Mouse (Mus musculus) midbrain, embryonic 16.5 days (tissue): ENCODE measurements at regions not wholly inside any gene's neighbourhood (a gene's known extent, or its start where the extent isn't known, plus 50 kb on each side); places are given as distances from the start of the nearest gene placed in this dataset.

Experiments
- ATAC-seq: fragments of 200-750 bp; cut with Nextera tagmentation; 2 replicates; pipeline ENCODE4 v1.8.0; 2017; ENCODE audit warnings: moderate TSS enrichment
- H3K27ac ChIP-seq: fragments of 300-500 bp; sonication (generic); 2 replicates; pipeline ENCODE4 v1.5.1; 2014; ENCODE audit warnings: mild to moderate bottlenecking, low read length, mixed read lengths
- H3K27me3 ChIP-seq: fragments of 300-500 bp; sonication (generic); 2 replicates; pipeline ENCODE4 v1.6.1; 2014; ENCODE audit warnings: low read depth, low read length, mixed read lengths; ENCODE audit not compliant: control insufficient read depth, insufficient read depth
- H3K36me3 ChIP-seq: fragments of 300-500 bp; sonication (generic); 2 replicates; pipeline ENCODE4 v1.6.1; 2014; ENCODE audit warnings: mild to moderate bottlenecking, low read length, moderate library complexity, mixed read lengths; ENCODE audit not compliant: control insufficient read depth, insufficient read depth
- H3K4me1 ChIP-seq: fragments of 300-500 bp; sonication (generic); 2 replicates; pipeline ENCODE4 v1.6.1; 2014; ENCODE audit warnings: mild to moderate bottlenecking, low read length, mixed read lengths; ENCODE audit not compliant: control insufficient read depth, insufficient read depth
- H3K4me2 ChIP-seq: fragments of 300-500 bp; sonication (generic); 2 replicates; pipeline ENCODE4 v1.6.1; 2014; ENCODE audit warnings: mild to moderate bottlenecking, low read length, mixed read lengths
- H3K4me3 ChIP-seq: fragments of 300-500 bp; sonication (generic); 2 replicates; pipeline ENCODE4 v1.5.1; 2014; ENCODE audit warnings: low read depth, mild to moderate bottlenecking, low read length, moderate library complexity, mixed read lengths
- H3K9ac ChIP-seq: fragments of 300-500 bp; sonication (generic); 2 replicates; pipeline ENCODE4 v1.6.1; 2014; ENCODE audit warnings: low read depth, low read length, mixed read lengths
- H3K9me3 ChIP-seq: fragments of 300-500 bp; sonication (generic); replicated peaks from 2 replicates; pipeline ENCODE4 v1.6.1; 2014; ENCODE audit warnings: mild to moderate bottlenecking, low read length, mixed read lengths; ENCODE audit not compliant: control insufficient read depth, poor library complexity, severe bottlenecking
- WGBS: fragments of 180-500 bp; shearing (Covaris S2); extraction: QIAGEN DNeasy Blood & Tissue Kit; methylation state at CpG from one replicate; pipeline ENCODE4 v1.1.7; 2014; 5-methylcytosine and 5-hydroxymethylcytosine counted together

- Histone ChIP-seq H3K4me3 (no peak overlapping the region), H3K36me3 (no peaks in the 10 kb centered on the region), H3K27me3 (no peaks in the 10 kb centered on the region), H3K4me1 (peaks cover 7% of the 10 kb centered on the region), H3K27ac (no peak overlapping the region), H3K9ac (no peak overlapping the region), H3K4me2 (no peak overlapping the region), H3K9me3 (no peaks in the 10 kb centered on the region)
- no peak for ATAC-seq
- 65% methylated on average over 1 of the region's 1 CpGs for WGBS
Measured at GRCm38 (mm10) chr8:35140775-35141174, 624.8 kb upstream of the Gm19410 start.

- WGBS: 23% methylated on average over 8 of the region's 8 CpGs
- H3K27ac ChIP-seq: peak overlapping the region; percentile 18
- peak; percentile 76 for ATAC-seq
Measured at GRCm38 (mm10) chr8:35143018-35143656, 622.5 kb upstream of the Gm19410 start.

GRCm38 (mm10) chr8:35143684-35144083 is 621.9 kb upstream of the Gm19410 start:
- ATAC-seq: no peak
- H3K4me1 ChIP-seq: peaks cover 7% of the 10 kb centered on the region
- H3K9ac ChIP-seq: no peak overlapping the region
- no peaks in the 10 kb centered on the region for H3K9me3 ChIP-seq
- no peak overlapping the region for H3K27ac ChIP-seq
- no peak overlapping the region for H3K4me3 ChIP-seq
- no peak overlapping the region for H3K4me2 ChIP-seq
- WGBS: 61% methylated on average over 7 of the region's 7 CpGs
- no peaks in the 10 kb centered on the region for H3K27me3 ChIP-seq
- H3K36me3 ChIP-seq: no peaks in the 10 kb centered on the region

More at GRCm38 (mm10) chr8:35143018-35143656, 622.5 kb upstream of the Gm19410 start:
- H3K4me2 ChIP-seq: no peak overlapping the region
- no peaks in the 10 kb centered on the region for H3K9me3 ChIP-seq
- no peak overlapping the region for H3K4me3 ChIP-seq
- H3K4me1 ChIP-seq: peaks cover 7% of the 10 kb centered on the region
- H3K27me3 ChIP-seq: no peaks in the 10 kb centered on the region
- no peaks in the 10 kb centered on the region for H3K36me3 ChIP-seq
- H3K9ac ChIP-seq: no peak overlapping the region

GRCm38 (mm10) chr8:35144401-35144800 is 621.2 kb upstream of the Gm19410 start:
- no peak overlapping the region for H3K4me3 ChIP-seq
- H3K9ac ChIP-seq: no peak overlapping the region
- no peaks in the 10 kb centered on the region for H3K27me3 ChIP-seq
- no peak overlapping the region for H3K4me2 ChIP-seq
- no peak for ATAC-seq
- 83% methylated on average over 4 of the region's 4 CpGs for WGBS
- no peaks in the 10 kb centered on the region for H3K9me3 ChIP-seq
- no peak overlapping the region for H3K27ac ChIP-seq
- H3K4me1 ChIP-seq: peaks cover 7% of the 10 kb centered on the region
- no peaks in the 10 kb centered on the region for H3K36me3 ChIP-seq

GRCm38 (mm10) chr8:35147481-35147880 is 618.1 kb upstream of the Gm19410 start:
- no peaks in the 10 kb centered on the region for H3K27me3 ChIP-seq
- peaks cover 7% of the 10 kb centered on the region for H3K4me1 ChIP-seq
- ATAC-seq: no peak
- no peaks in the 10 kb centered on the region for H3K36me3 ChIP-seq
- WGBS: 79% methylated on average over 8 of the region's 8 CpGs
- H3K9ac ChIP-seq: no peak overlapping the region
- no peaks in the 10 kb centered on the region for H3K9me3 ChIP-seq
- no peak overlapping the region for H3K4me3 ChIP-seq
- no peak overlapping the region for H3K27ac ChIP-seq
- no peak overlapping the region for H3K4me2 ChIP-seq

GRCm38 (mm10) chr8:35147967-35148366 is 617.6 kb upstream of the Gm19410 start:
- Histone ChIP-seq H3K9me3 (no peaks in the 10 kb centered on the region), H3K9ac (no peak overlapping the region), H3K4me2 (no peak overlapping the region), H3K4me1 (peaks cover 5% of the 10 kb centered on the region), H3K27ac (no peak overlapping the region), H3K27me3 (no peaks in the 10 kb centered on the region), H3K4me3 (no peak overlapping the region), H3K36me3 (no peaks in the 10 kb centered on the region)
- 93% methylated on average over 8 of the region's 8 CpGs for WGBS
- no peak for ATAC-seq

GRCm38 (mm10) chr8:35152585-35152984 is 613.0 kb upstream of the Gm19410 start:
- H3K27ac ChIP-seq: no peak overlapping the region
- no peaks in the 10 kb centered on the region for H3K36me3 ChIP-seq
- no peak overlapping the region for H3K4me3 ChIP-seq
- WGBS: 80% methylated on average over 8 of the region's 8 CpGs
- ATAC-seq: no peak
- no peaks in the 10 kb centered on the region for H3K4me1 ChIP-seq
- H3K9me3 ChIP-seq: no peaks in the 10 kb centered on the region
- no peaks in the 10 kb centered on the region for H3K27me3 ChIP-seq
- no peak overlapping the region for H3K9ac ChIP-seq
- no peak overlapping the region for H3K4me2 ChIP-seq

GRCm38 (mm10) chr8:35156272-35156671 is 609.3 kb upstream of the Gm19410 start:
- ATAC-seq: no peak
- Histone ChIP-seq H3K27ac (no peak overlapping the region), H3K4me3 (no peak overlapping the region), H3K4me1 (no peaks in the 10 kb centered on the region), H3K4me2 (no peak overlapping the region), H3K36me3 (no peaks in the 10 kb centered on the region), H3K27me3 (no peaks in the 10 kb centered on the region), H3K9me3 (no peaks in the 10 kb centered on the region), H3K9ac (no peak overlapping the region)
- WGBS: 31% methylated on average over 5 of the region's 5 CpGs

GRCm38 (mm10) chr8:35157711-35158110 is 607.9 kb upstream of the Gm19410 start:
- 54% methylated on average over 6 of the region's 6 CpGs for WGBS
- no peak overlapping the region for H3K9ac ChIP-seq
- no peak overlapping the region for H3K27ac ChIP-seq
- no peak overlapping the region for H3K4me3 ChIP-seq
- H3K4me2 ChIP-seq: no peak overlapping the region
- no peaks in the 10 kb centered on the region for H3K4me1 ChIP-seq
- ATAC-seq: no peak
- no peaks in the 10 kb centered on the region for H3K27me3 ChIP-seq
- H3K9me3 ChIP-seq: no peaks in the 10 kb centered on the region
- no peaks in the 10 kb centered on the region for H3K36me3 ChIP-seq
